Mouse (Mus musculus): ENCODE measurements at regions not wholly inside any gene's neighbourhood (a gene's known extent, or its start where the extent isn't known, plus 50 kb on each side); places are given as distances from the start of the nearest gene placed in this dataset.

- no peak for TF ChIP-seq CTCF (IDR thresholded peaks at IDR 0.05; ENCODE audit: control insufficient read depth, insufficient read depth, low read length)
- no peak for TF ChIP-seq POLR2A (IDR thresholded peaks at IDR 0.05; ENCODE audit: borderline replicate concordance, control insufficient read depth, low read depth, low read length)
These were observed 350.3 kb upstream of the Camk1g start for GRCm38 (mm10) chr1:193720420-193720851.
